Mouse (Mus musculus): ENCODE data around the gene Fads2. TPM values are rescaled to one million over a fixed set of nuclear protein-coding genes. Genes with fewer than 3 reads are reported as not detected.

Fads2 gene
- polyA plus RNA-seq, 1 experiment from 2014 or later: 80.5 TPM

- Histone ChIP-seq H3K36me3 (ENCODE audit: control insufficient read depth, insufficient read depth, low read length) (no peaks in the 10 kb centered on the region), H3K4me2 (no peak overlapping the region), H3K27ac (ENCODE audit: low read depth, low read length) (no peak overlapping the region), H3K9me3 (ENCODE audit: control insufficient read depth, low read length) (no peaks in the 10 kb centered on the region), H3K27me3 (ENCODE audit: control insufficient read depth, insufficient read depth, low read length) (no peaks in the 10 kb centered on the region), H3K4me3 (ENCODE audit: low read depth, low read length) (no peak overlapping the region), H3K4me1 (ENCODE audit: control insufficient read depth, insufficient read depth, low read length) (no peaks in the 10 kb centered on the region), H3K9ac (ENCODE audit: low read length) (no peak overlapping the region)
- DNase-seq (ENCODE audit: low spot score, missing footprints): no peak
- WGBS: 67% methylated on average over 5 of the region's 5 CpGs
- ATAC-seq (ENCODE audit: low FRiP score): no peak
Measured at GRCm38 (mm10) chr19:10126479-10127250, 25.1 kb upstream of the Fads2 start.

- Histone ChIP-seq H3K4me3 (ENCODE audit: low read depth, low read length) (no peak overlapping the region), H3K4me2 (no peak overlapping the region), H3K27ac (ENCODE audit: low read depth, low read length) (no peak overlapping the region), H3K9me3 (ENCODE audit: control insufficient read depth, low read length) (no peaks in the 10 kb centered on the region), H3K9ac (ENCODE audit: low read length) (no peak overlapping the region), H3K36me3 (ENCODE audit: control insufficient read depth, insufficient read depth, low read length) (no peaks in the 10 kb centered on the region), H3K4me1 (ENCODE audit: control insufficient read depth, insufficient read depth, low read length) (no peaks in the 10 kb centered on the region), H3K27me3 (ENCODE audit: control insufficient read depth, insufficient read depth, low read length) (no peaks in the 10 kb centered on the region)
- DNase-seq (ENCODE audit: low spot score, missing footprints): peak; percentile 65
- WGBS: 83% methylated on average over 7 of the region's 7 CpGs
- no peak for ATAC-seq (ENCODE audit: low FRiP score)
Measured at GRCm38 (mm10) chr19:10123892-10124634, 22.5 kb upstream of the Fads2 start.

- no peak overlapping the region for H3K9ac ChIP-seq (ENCODE audit: low read length)
- no peaks in the 10 kb centered on the region for H3K27me3 ChIP-seq (ENCODE audit: control insufficient read depth, insufficient read depth, low read length)
- 83% methylated on average over 5 of the region's 5 CpGs for WGBS
- no peaks in the 10 kb centered on the region; the same call in 1 of the 2 replicates for H3K4me1 ChIP-seq (ENCODE audit: control insufficient read depth, insufficient read depth, low read length)
- ATAC-seq (ENCODE audit: low FRiP score) (no peak), DNase-seq (ENCODE audit: low spot score, missing footprints) (peak; percentile 31)
- no peaks in the 10 kb centered on the region for H3K36me3 ChIP-seq (ENCODE audit: control insufficient read depth, insufficient read depth, low read length)
- no peak overlapping the region for H3K4me2 ChIP-seq
- H3K27ac ChIP-seq (ENCODE audit: low read depth, low read length): no peak overlapping the region
- no peak overlapping the region for H3K4me3 ChIP-seq (ENCODE audit: low read depth, low read length)
- no peaks in the 10 kb centered on the region for H3K9me3 ChIP-seq (ENCODE audit: control insufficient read depth, low read length)
Measured at GRCm38 (mm10) chr19:10122021-10122631, 20.6 kb upstream of the Fads2 start.

- WGBS: 33% methylated on average over 3 of the region's 3 CpGs
- Histone ChIP-seq H3K4me3 (ENCODE audit: low read depth, low read length) (no peak overlapping the region), H3K27me3 (ENCODE audit: control insufficient read depth, insufficient read depth, low read length) (no peaks in the 10 kb centered on the region), H3K36me3 (ENCODE audit: control insufficient read depth, insufficient read depth, low read length) (no peaks in the 10 kb centered on the region), H3K27ac (ENCODE audit: low read depth, low read length) (no peak overlapping the region), H3K4me1 (ENCODE audit: control insufficient read depth, insufficient read depth, low read length) (no peaks in the 10 kb centered on the region; the same call in 1 of the 2 replicates), H3K4me2 (no peak overlapping the region), H3K9ac (ENCODE audit: low read length) (no peak overlapping the region), H3K9me3 (ENCODE audit: control insufficient read depth, low read length) (no peaks in the 10 kb centered on the region)
- peak; percentile 61 for DNase-seq (ENCODE audit: low spot score, missing footprints)
- no peak for ATAC-seq (ENCODE audit: low FRiP score)
Measured at GRCm38 (mm10) chr19:10116641-10117040, 15.1 kb upstream of the Fads2 start.

GRCm38 (mm10) chr19:10115373-10116158 is 14.0 kb upstream of the Fads2 start:
- no peak overlapping the region for H3K4me3 ChIP-seq (ENCODE audit: low read depth, low read length)
- H3K27me3 ChIP-seq (ENCODE audit: control insufficient read depth, insufficient read depth, low read length): no peaks in the 10 kb centered on the region
- H3K4me2 ChIP-seq: no peak overlapping the region
- H3K9me3 ChIP-seq (ENCODE audit: control insufficient read depth, low read length): no peaks in the 10 kb centered on the region
- no peak for ATAC-seq (ENCODE audit: low FRiP score)
- H3K9ac ChIP-seq (ENCODE audit: low read length): no peak overlapping the region
- no peaks in the 10 kb centered on the region; the same call in 1 of the 2 replicates for H3K4me1 ChIP-seq (ENCODE audit: control insufficient read depth, insufficient read depth, low read length)
- DNase-seq (ENCODE audit: low spot score, missing footprints): peak; percentile 64
- 81% methylated on average over 6 of the region's 6 CpGs for WGBS
- no peak overlapping the region for H3K27ac ChIP-seq (ENCODE audit: low read depth, low read length)
- H3K36me3 ChIP-seq (ENCODE audit: control insufficient read depth, insufficient read depth, low read length): no peaks in the 10 kb centered on the region

GRCm38 (mm10) chr19:10112956-10113355 is 11.4 kb upstream of the Fads2 start:
- DNase-seq (ENCODE audit: low spot score, missing footprints) (peak; percentile 33), ATAC-seq (ENCODE audit: low FRiP score) (no peak)
- Histone ChIP-seq H3K9me3 (ENCODE audit: control insufficient read depth, low read length) (no peaks in the 10 kb centered on the region), H3K27ac (ENCODE audit: low read depth, low read length) (no peak overlapping the region), H3K36me3 (ENCODE audit: control insufficient read depth, insufficient read depth, low read length) (no peaks in the 10 kb centered on the region), H3K4me2 (no peak overlapping the region), H3K4me1 (ENCODE audit: control insufficient read depth, insufficient read depth, low read length) (no peaks in the 10 kb centered on the region; the same call in 1 of the 2 replicates), H3K27me3 (ENCODE audit: control insufficient read depth, insufficient read depth, low read length) (no peaks in the 10 kb centered on the region), H3K9ac (ENCODE audit: low read length) (no peak overlapping the region), H3K4me3 (ENCODE audit: low read depth, low read length) (no peak overlapping the region)
- 83% methylated on average over 4 of the region's 4 CpGs for WGBS

GRCm38 (mm10) chr19:10108666-10109065 is 7.1 kb upstream of the Fads2 start:
- ATAC-seq (ENCODE audit: low FRiP score) (no peak), DNase-seq (ENCODE audit: low spot score, missing footprints) (no peak)
- no peak overlapping the region for H3K27ac ChIP-seq (ENCODE audit: low read depth, low read length)
- no peak overlapping the region for H3K4me2 ChIP-seq
- no peak overlapping the region for H3K9ac ChIP-seq (ENCODE audit: low read length)
- H3K36me3 ChIP-seq (ENCODE audit: control insufficient read depth, insufficient read depth, low read length): no peaks in the 10 kb centered on the region
- no peaks in the 10 kb centered on the region for H3K9me3 ChIP-seq (ENCODE audit: control insufficient read depth, low read length)
- H3K4me3 ChIP-seq (ENCODE audit: low read depth, low read length): no peak overlapping the region
- no peaks in the 10 kb centered on the region for H3K27me3 ChIP-seq (ENCODE audit: control insufficient read depth, insufficient read depth, low read length)
- H3K4me1 ChIP-seq (ENCODE audit: control insufficient read depth, insufficient read depth, low read length): no peaks in the 10 kb centered on the region
- WGBS: 95% methylated on average over 2 of the region's 2 CpGs

- Histone ChIP-seq H3K27me3 (ENCODE audit: control insufficient read depth, insufficient read depth, low read length) (no peaks in the 10 kb centered on the region), H3K9me3 (ENCODE audit: control insufficient read depth, low read length) (no peaks in the 10 kb centered on the region), H3K9ac (ENCODE audit: low read length) (no peak overlapping the region), H3K36me3 (ENCODE audit: control insufficient read depth, insufficient read depth, low read length) (no peaks in the 10 kb centered on the region), H3K4me3 (ENCODE audit: low read depth, low read length) (no peak overlapping the region), H3K4me2 (no peak overlapping the region), H3K4me1 (ENCODE audit: control insufficient read depth, insufficient read depth, low read length) (no peaks in the 10 kb centered on the region), H3K27ac (ENCODE audit: low read depth, low read length) (no peak overlapping the region)
- peak; percentile 10 for DNase-seq (ENCODE audit: low spot score, missing footprints)
- no peak for ATAC-seq (ENCODE audit: low FRiP score)
- 89% methylated on average over 1 of the region's 1 CpGs for WGBS
Measured at GRCm38 (mm10) chr19:10108129-10108528, 6.6 kb upstream of the Fads2 start.

Data from midbrain, embryonic 11.5 days (tissue).